Mouse (Mus musculus) heart, embryonic 11.5 days (tissue): ENCODE results near the gene Usp21. TPM values are rescaled to one million over a fixed set of nuclear protein-coding genes. Genes with fewer than 3 reads are reported as not detected.
A peak's percentile ranks its signal among the peaks of the same experiment; 100 is the strongest.
"Not testable (repeated sequence)": the region's sequence is repeated elsewhere in the genome, so short reads cannot be mapped to it uniquely, and the experiment has no call there.

ENCODE experiments used
- ATAC-seq: fragments of 200-750 bp; cut with Nextera tagmentation; replicated peaks from 2 replicates; pipeline ENCODE4 v1.8.0; 2017; ENCODE audit warnings: moderate library complexity; ENCODE audit not compliant: insufficient number of reproducible peaks, low FRiP score, low TSS enrichment
- H3K27ac ChIP-seq: fragments of 300-500 bp; sonication (generic); 2 replicates; pipeline ENCODE4 v1.5.1; 2014; ENCODE audit warnings: mild to moderate bottlenecking, low read depth, low read length
- H3K27me3 ChIP-seq: fragments of 300-500 bp; sonication (generic); 2 replicates; pipeline ENCODE4 v1.6.1; 2014; ENCODE audit warnings: mild to moderate bottlenecking, low read length, mixed read lengths; ENCODE audit not compliant: control insufficient read depth, insufficient read depth
- H3K36me3 ChIP-seq: fragments of 300-500 bp; sonication (generic); 2 replicates; pipeline ENCODE4 v1.6.1; 2014; ENCODE audit warnings: mild to moderate bottlenecking, low read length, moderate library complexity, mixed read lengths; ENCODE audit not compliant: control insufficient read depth, insufficient read depth
- H3K4me1 ChIP-seq: fragments of 300-500 bp; sonication (generic); 2 replicates; pipeline ENCODE4 v1.6.1; 2014; ENCODE audit warnings: low read length; ENCODE audit not compliant: control insufficient read depth, insufficient read depth
- H3K4me2 ChIP-seq: fragments of 300-500 bp; sonication (generic); 2 replicates; pipeline ENCODE4 v1.6.1; 2014; ENCODE audit warnings: mild to moderate bottlenecking, moderate library complexity
- H3K4me3 ChIP-seq: fragments of 300-500 bp; sonication (generic); 2 replicates; pipeline ENCODE4 v1.5.1; 2014; ENCODE audit warnings: low read depth, low read length
- H3K9ac ChIP-seq: fragments of 300-500 bp; sonication (generic); 2 replicates; pipeline ENCODE4 v1.6.1; 2014; ENCODE audit warnings: mild to moderate bottlenecking, low read depth, low read length, moderate library complexity
- H3K9me3 ChIP-seq: fragments of 300-500 bp; sonication (generic); replicated peaks from 2 replicates; pipeline ENCODE4 v1.6.1; 2016; ENCODE audit warnings: low read length; ENCODE audit not compliant: control insufficient read depth
- WGBS: fragments of 180-500 bp; shearing (Covaris S2); extraction: QIAGEN DNeasy Blood & Tissue Kit; methylation state at CpG from one replicate; pipeline ENCODE4 v1.1.7; 2014; ENCODE audit not compliant: insufficient replicate concordance; 5-methylcytosine and 5-hydroxymethylcytosine counted together
- polyA plus RNA-seq: library from polyadenylated mRNA; unstranded; fragments of >200 nt; fragmentation: Nextera tagmentation; extraction: Ambion mirVana; gene quantifications from 2 replicates; pipeline ENCODE4 v1.2.1, GENCODE M21; 2014

The Usp21 gene
- polyA plus RNA-seq, 1 experiment from 2014 or later: 51.2 TPM

GRCm38 (mm10) chr1:171247453-171247841 lies 40.3 kb downstream of the Usp21 start:
- no peak for ATAC-seq
- H3K4me3 ChIP-seq: peak overlapping the region; percentile 84
- peaks cover 40% of the 10 kb centered on the region for H3K4me1 ChIP-seq
- peak overlapping the region; percentile 92 for H3K27ac ChIP-seq
- peak overlapping the region; percentile 98 for H3K9ac ChIP-seq
- H3K4me2 ChIP-seq: peak overlapping the region; percentile 81
- no peaks in the 10 kb centered on the region for H3K9me3 ChIP-seq
- peaks cover 6% of the 10 kb centered on the region; the same call in 1 of the 2 replicates for H3K36me3 ChIP-seq
- 7% methylated on average over 13 of the region's 13 CpGs for WGBS
- 0 out of 2 replicates have a peak, but pooled peaks cover 3% of the 10 kb centered on the region for H3K27me3 ChIP-seq

GRCm38 (mm10) chr1:171246709-171247452 lies 40.9 kb downstream of the Usp21 start:
- peaks cover 34% of the 10 kb centered on the region for H3K4me1 ChIP-seq
- peak; percentile 87 for ATAC-seq
- under 1% methylated on average over 41 of the region's 41 CpGs for WGBS
- H3K9me3 ChIP-seq: no peaks in the 10 kb centered on the region
- peak overlapping the region; percentile 92 for H3K27ac ChIP-seq
- peak overlapping the region; percentile 84 for H3K4me3 ChIP-seq
- H3K4me2 ChIP-seq: peak overlapping the region; percentile 81
- peak overlapping the region; percentile 98 for H3K9ac ChIP-seq
- H3K36me3 ChIP-seq: peaks cover 6% of the 10 kb centered on the region; the same call in 1 of the 2 replicates
- 0 out of 2 replicates have a peak, but pooled peaks cover 3% of the 10 kb centered on the region for H3K27me3 ChIP-seq

- Histone ChIP-seq H3K9ac (no peak overlapping the region), H3K36me3 (peaks cover 6% of the 10 kb centered on the region; the same call in 1 of the 2 replicates), H3K27ac (no peak overlapping the region), H3K4me2 (peak overlapping the region; percentile 81; the same call in 1 of the 2 replicates), H3K9me3 (no peaks in the 10 kb centered on the region), H3K27me3 (no peaks in the 10 kb centered on the region), H3K4me1 (peaks cover 20% of the 10 kb centered on the region), H3K4me3 (no peak overlapping the region)
- no peak for ATAC-seq
- WGBS: 83% methylated on average over 8 of the region's 8 CpGs
Observed at GRCm38 (mm10) chr1:171245353-171245752, 42.4 kb downstream of the Usp21 start.

GRCm38 (mm10) chr1:171241952-171242351 lies 45.8 kb downstream of the Usp21 start:
- not testable (repeated sequence) for H3K27ac ChIP-seq, H3K9me3 ChIP-seq, H3K27me3 ChIP-seq, H3K4me3 ChIP-seq, H3K4me1 ChIP-seq, ATAC-seq, H3K9ac ChIP-seq, H3K4me2 ChIP-seq
- 88% methylated on average over 12 of the region's 12 CpGs for WGBS
- H3K36me3 ChIP-seq: peaks cover 17% of the 10 kb centered on the region

GRCm38 (mm10) chr1:171240911-171241310 lies 46.9 kb downstream of the Usp21 start:
- ATAC-seq: no peak
- Histone ChIP-seq H3K4me1 (peaks cover 6% of the 10 kb centered on the region), H3K9ac (no peak overlapping the region), H3K4me3 (no peak overlapping the region), H3K27me3 (no peaks in the 10 kb centered on the region), H3K27ac (no peak overlapping the region), H3K36me3 (peaks cover 23% of the 10 kb centered on the region), H3K9me3 (no peaks in the 10 kb centered on the region), H3K4me2 (no peak overlapping the region)
- 94% methylated on average over 10 of the region's 10 CpGs for WGBS

- Histone ChIP-seq H3K9ac (no peak overlapping the region), H3K36me3 (peaks cover 24% of the 10 kb centered on the region), H3K4me1 (no peaks in the 10 kb centered on the region), H3K27ac (no peak overlapping the region), H3K9me3 (no peaks in the 10 kb centered on the region), H3K4me3 (no peak overlapping the region), H3K4me2 (no peak overlapping the region), H3K27me3 (no peaks in the 10 kb centered on the region)
- WGBS: 76% methylated on average over 15 of the region's 15 CpGs
- ATAC-seq: no peak
Observed at GRCm38 (mm10) chr1:171239992-171240744, 47.6 kb downstream of the Usp21 start.

- Histone ChIP-seq H3K4me2 (no peak overlapping the region), H3K27me3 (no peaks in the 10 kb centered on the region), H3K9me3 (no peaks in the 10 kb centered on the region), H3K9ac (no peak overlapping the region), H3K36me3 (peaks cover 26% of the 10 kb centered on the region), H3K4me1 (peaks cover 5% of the 10 kb centered on the region; the same call in 1 of the 2 replicates), H3K4me3 (no peak overlapping the region), H3K27ac (no peak overlapping the region)
- ATAC-seq: no peak
- 69% methylated on average over 14 of the region's 14 CpGs for WGBS
Observed at GRCm38 (mm10) chr1:171238463-171238862, 49.3 kb downstream of the Usp21 start.

- H3K27ac ChIP-seq: no peak overlapping the region
- no peak overlapping the region for H3K4me3 ChIP-seq
- H3K4me2 ChIP-seq: no peak overlapping the region
- H3K27me3 ChIP-seq: no peaks in the 10 kb centered on the region
- 72% methylated on average over 6 of the region's 6 CpGs for WGBS
- no peak overlapping the region for H3K9ac ChIP-seq
- H3K9me3 ChIP-seq: no peaks in the 10 kb centered on the region
- H3K36me3 ChIP-seq: peaks cover 26% of the 10 kb centered on the region
- ATAC-seq: no peak
- peaks cover 8% of the 10 kb centered on the region; the same call in 1 of the 2 replicates for H3K4me1 ChIP-seq
Observed at GRCm38 (mm10) chr1:171237438-171237837, 50.4 kb downstream of the Usp21 start.
